11 mouse cellular contexts compared by ENCODE assay signal in genomic region chr16:30797973-30798471, GRCm38 (mm10).
DNase-seq lines count a peak whose midpoint lies in the region; ATAC-seq and TF ChIP-seq lines count a peak whose summit lies in the region.
"Had no signal": no experiment of that assay in that cellular context is flagged by ENCODE, and none has a peak within 500 bp of the region (broad histone marks: within the 10 kb centered on the region; RNA-seq: fewer than 3 reads in every experiment).

No protein-coding gene starts in this region.

- no peaks in the 10 kb centered on the region for H3K36me3 ChIP-seq in forebrain, embryonic 14.5 days (ENCODE audit: control insufficient read depth, insufficient read depth, low read length)
- H3K36me3 ChIP-seq in forebrain, embryonic 10.5 days (replicated peaks), result no peaks in the 10 kb centered on the region
- H3K36me3 ChIP-seq in liver, embryonic 11.5 days (ENCODE audit: control insufficient read depth, insufficient read depth, low read length), result no peaks in the 10 kb centered on the region
- H3K36me3 ChIP-seq in liver, embryonic 12.5 days, result no peaks in the 10 kb centered on the region
- no peaks in the 10 kb centered on the region for H3K36me3 ChIP-seq in limb, embryonic 14.5 days (ENCODE audit: control insufficient read depth, insufficient read depth, low read length)

- no peak overlapping the region for H3K4me3 ChIP-seq in forebrain, embryonic 14.5 days (ENCODE audit: low read depth, low read length)
- H3K4me3 ChIP-seq in forebrain, embryonic 10.5 days, result no peak overlapping the region
- H3K4me3 ChIP-seq in liver, embryonic 11.5 days (ENCODE audit: low read depth, low read length), result no peak overlapping the region
- no peak overlapping the region for H3K4me3 ChIP-seq in liver, embryonic 12.5 days
- no peak overlapping the region for H3K4me3 ChIP-seq in limb, embryonic 14.5 days (replicated peaks; ENCODE audit: low read length)

- no peak overlapping the region for H3K4me2 ChIP-seq in forebrain, embryonic 14.5 days (ENCODE audit: low read length)
- H3K4me2 ChIP-seq in liver, embryonic 11.5 days, result no peak overlapping the region
- no peak overlapping the region for H3K4me2 ChIP-seq in liver, embryonic 12.5 days
- no peak overlapping the region for H3K4me2 ChIP-seq in limb, embryonic 14.5 days (replicated peaks; ENCODE audit: low read depth, low read length, severe bottlenecking)
- H3K4me2 ChIP-seq: midbrain, embryonic 11.5 days had no signal

- no peak overlapping the region for H3K27ac ChIP-seq in forebrain, embryonic 14.5 days (ENCODE audit: low read depth, low read length)
- no peak overlapping the region for H3K27ac ChIP-seq in forebrain, embryonic 10.5 days
- no peak overlapping the region for H3K27ac ChIP-seq in liver, embryonic 11.5 days (ENCODE audit: low read depth, low read length)
- H3K27ac ChIP-seq in liver, embryonic 12.5 days, result no peak overlapping the region
- H3K27ac ChIP-seq in limb, embryonic 14.5 days (replicated peaks; ENCODE audit: low read depth, low read length), result peak overlapping the region; percentile 20; the same call in 1 of the 2 replicates

- 79% methylated on average over 7 of the region's 7 CpGs for WGBS in forebrain, embryonic 14.5 days
- WGBS in forebrain, embryonic 10.5 days, result 92% methylated on average over 7 of the region's 7 CpGs
- WGBS in liver, embryonic 11.5 days, result 80% methylated on average over 7 of the region's 7 CpGs
- whole genome bisulfite sequencing in liver, embryonic 12.5 days (ENCODE audit: insufficient replicate concordance), result 70% methylated on average over 7 of the region's 7 CpGs
- WGBS in limb, embryonic 14.5 days, result 47% methylated on average over 7 of the region's 7 CpGs

- no peaks in the 10 kb centered on the region for H3K9me3 ChIP-seq in forebrain, embryonic 14.5 days (replicated peaks; ENCODE audit: control insufficient read depth, low read length)
- no peaks in the 10 kb centered on the region for H3K9me3 ChIP-seq in forebrain, embryonic 10.5 days
- H3K9me3 ChIP-seq in liver, embryonic 11.5 days (ENCODE audit: control insufficient read depth, low read length), result no peaks in the 10 kb centered on the region
- H3K9me3 ChIP-seq in liver, embryonic 12.5 days (replicated peaks), result no peaks in the 10 kb centered on the region
- H3K9me3 ChIP-seq in limb, embryonic 14.5 days (ENCODE audit: control insufficient read depth, low read length), result no peaks in the 10 kb centered on the region

- peak; percentile 56 for DNase-seq in forebrain, embryonic 14.5 days (ENCODE audit: low spot score)
- no peak for DNase-seq in forebrain, embryonic 10.5 days (ENCODE audit: extremely low spot score, low spot score)
- DNase-seq in liver, embryonic 11.5 days (ENCODE audit: low spot score), result peak; percentile 27
- DNase-seq in brain, embryonic 14.5 days (ENCODE audit: low read depth), result peak; percentile 76
- DNase-seq in limb, embryonic 14.5 days (ENCODE audit: low spot score), result peak; percentile 41
- DNase-seq in frontal cortex, postnatal 25 days (ENCODE audit: low spot score in 2 of 2), result no peak
- DNase-seq: B cell, adult 2 months had no signal

- H3K27me3 ChIP-seq in forebrain, embryonic 14.5 days (replicated peaks; ENCODE audit: control insufficient read depth, insufficient read depth, low read length), result no peaks in the 10 kb centered on the region
- H3K27me3 ChIP-seq in forebrain, embryonic 10.5 days (ENCODE audit: poor library complexity, severe bottlenecking), result no peaks in the 10 kb centered on the region
- no peaks in the 10 kb centered on the region for H3K27me3 ChIP-seq in liver, embryonic 11.5 days (replicated peaks; ENCODE audit: control insufficient read depth, insufficient read depth, low read length)
- no peaks in the 10 kb centered on the region for H3K27me3 ChIP-seq in liver, embryonic 12.5 days (replicated peaks)
- no peaks in the 10 kb centered on the region for H3K27me3 ChIP-seq in limb, embryonic 14.5 days (ENCODE audit: control insufficient read depth, insufficient read depth, low read length)

- no peak for TF ChIP-seq CTCF in brain, embryonic 14.5 days (IDR thresholded peaks at IDR 0.05; ENCODE audit: borderline replicate concordance, extremely low read depth, insufficient read depth, insufficient read length)

- TF ChIP-seq POLR2A in brain, embryonic 14.5 days (IDR thresholded peaks at IDR 0.05; ENCODE audit: borderline replicate concordance, extremely low read depth, insufficient read depth, insufficient read length, poor library complexity, severe bottlenecking), result no peak
- no peak for TF ChIP-seq POLR2A in limb, embryonic 14.5 days (IDR thresholded peaks at IDR 0.05; ENCODE audit: borderline replicate concordance, extremely low read depth, insufficient read depth, insufficient read length)

- peak; percentile 37; the same call in 1 of the 2 replicates for ATAC-seq in forebrain, embryonic 14.5 days
- no peak for ATAC-seq in liver, embryonic 11.5 days (replicated peaks; ENCODE audit: low FRiP score)
- no peak for ATAC-seq in liver, embryonic 12.5 days
- peak; percentile 75 for ATAC-seq in limb, embryonic 14.5 days (ENCODE audit: low FRiP score, low read depth)
- ATAC-seq in megakaryocyte progenitor cell, adult 5-6 weeks (replicated peaks; ENCODE audit: poor library complexity), result no peak
- ATAC-seq: intestine, postnatal 0 days had no signal

- peaks cover 4% of the 10 kb centered on the region; the same call in 1 of the 2 replicates for H3K4me1 ChIP-seq in forebrain, embryonic 14.5 days (ENCODE audit: control insufficient read depth, insufficient read depth, low read length)
- H3K4me1 ChIP-seq in forebrain, embryonic 10.5 days, result no peaks in the 10 kb centered on the region
- H3K4me1 ChIP-seq in liver, embryonic 11.5 days (replicated peaks; ENCODE audit: control insufficient read depth, insufficient read depth, low read length), result no peaks in the 10 kb centered on the region; the same call in 1 of the 2 replicates
- H3K4me1 ChIP-seq in liver, embryonic 12.5 days, result peaks cover 23% of the 10 kb centered on the region; the same call in 1 of the 2 replicates
- H3K4me1 ChIP-seq in limb, embryonic 14.5 days (ENCODE audit: control insufficient read depth, insufficient read depth, low read length), result peaks cover 10% of the 10 kb centered on the region

- H3K9ac ChIP-seq in forebrain, embryonic 14.5 days (ENCODE audit: low read length), result no peak overlapping the region
- H3K9ac ChIP-seq in liver, embryonic 11.5 days (ENCODE audit: low read depth, low read length), result no peak overlapping the region
- H3K9ac ChIP-seq in liver, embryonic 12.5 days, result no peak overlapping the region
- no peak overlapping the region for H3K9ac ChIP-seq in limb, embryonic 14.5 days (ENCODE audit: low read depth, low read length, severe bottlenecking)

Comparison
In these comparisons a context has a peak if more than half of its experiments do, and no peak if none do; other contexts are left out.
1. DNase-seq: peak in forebrain, embryonic 14.5 days (single experiment), liver, embryonic 11.5 days (single experiment), brain, embryonic 14.5 days (single experiment) and limb, embryonic 14.5 days (single experiment); none in forebrain, embryonic 10.5 days (single experiment) and frontal cortex, postnatal 25 days (0 of 2).
2. ATAC-seq: peak in forebrain, embryonic 14.5 days (single experiment) and limb, embryonic 14.5 days (single experiment); none in liver, embryonic 11.5 days (single experiment), liver, embryonic 12.5 days (single experiment) and megakaryocyte progenitor cell, adult 5-6 weeks (single experiment).